Mouse (Mus musculus) fibroblast of lung, adult 2 months (primary cell): ENCODE data around the gene Hs3st5.
"Not testable (repeated sequence)": the region's sequence is repeated elsewhere in the genome, so short reads cannot be mapped to it uniquely, and the experiment has no call there.

Experiments used
- DNase-seq: peaks from one replicate; pipeline ENCODE4 v3.0.0-alpha.2; 2011; ENCODE audit warnings: low read depth

Hs3st5 gene

DNA sequence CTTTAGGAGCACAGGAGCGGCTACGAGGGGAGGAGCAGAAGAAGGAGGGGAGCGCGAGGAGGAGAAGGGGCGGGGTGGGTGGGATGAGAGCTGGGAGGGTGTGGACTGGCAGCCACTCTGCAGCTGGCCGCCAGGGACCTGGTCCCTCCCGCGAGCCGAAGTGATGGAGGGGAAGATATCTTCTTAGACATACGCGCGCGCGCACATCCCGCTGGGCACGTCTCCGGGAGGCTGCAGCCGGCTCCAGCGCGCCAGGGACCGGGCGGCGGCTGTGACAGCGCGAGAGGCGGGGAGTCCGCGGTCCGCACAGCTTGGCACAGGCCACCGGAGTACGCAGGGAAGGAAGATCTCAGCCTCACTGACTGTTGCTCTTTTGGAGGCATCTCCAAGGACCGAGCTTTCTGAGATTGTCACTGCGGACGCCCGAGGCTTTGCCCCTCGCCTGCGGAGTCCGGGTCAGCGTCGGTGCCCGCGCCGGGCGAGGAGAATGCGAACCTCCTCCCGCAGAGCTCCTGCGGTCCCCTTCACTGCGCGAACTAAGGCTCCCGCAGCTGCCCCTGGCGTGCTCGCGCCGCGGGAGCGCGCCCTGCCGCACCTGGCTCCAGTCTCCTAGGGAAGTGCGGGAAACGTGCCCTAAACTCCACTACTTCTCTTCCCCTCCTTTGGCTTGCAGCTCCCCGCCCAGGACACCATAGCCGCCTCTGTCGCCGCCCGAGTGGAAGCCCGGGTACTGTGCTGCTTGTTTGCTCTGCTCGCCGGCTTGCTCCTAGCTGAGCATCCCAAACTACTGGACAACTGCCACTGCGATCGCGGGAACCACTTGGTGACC, at the start of gene Hs3st5:
TSS of gene Hs3st5 (plus strand) at position 88 of the 829 bp plus-strand sequence.
- DNase-seq, result no peak

DNA sequence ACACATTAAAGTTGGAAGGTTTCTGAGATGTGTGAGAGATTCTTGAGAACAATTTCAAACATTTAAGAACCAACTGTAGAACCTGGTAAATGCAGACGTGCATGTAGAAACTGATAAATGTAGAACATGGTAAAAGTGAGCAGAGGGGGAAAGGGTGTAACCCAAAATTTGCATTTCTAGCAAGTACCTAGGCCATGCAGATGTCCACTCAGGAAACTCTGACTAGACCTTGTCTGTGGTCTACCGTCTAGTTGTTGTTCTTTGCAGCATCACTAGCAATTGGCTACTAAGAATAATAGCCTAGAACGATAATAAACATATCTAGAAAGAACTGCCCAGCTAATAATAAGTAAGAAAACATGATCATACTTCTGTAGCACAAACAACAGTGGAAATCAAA, 38.0 kb upstream of the Hs3st5 start:
- DNase-seq, result no peak

DNA sequence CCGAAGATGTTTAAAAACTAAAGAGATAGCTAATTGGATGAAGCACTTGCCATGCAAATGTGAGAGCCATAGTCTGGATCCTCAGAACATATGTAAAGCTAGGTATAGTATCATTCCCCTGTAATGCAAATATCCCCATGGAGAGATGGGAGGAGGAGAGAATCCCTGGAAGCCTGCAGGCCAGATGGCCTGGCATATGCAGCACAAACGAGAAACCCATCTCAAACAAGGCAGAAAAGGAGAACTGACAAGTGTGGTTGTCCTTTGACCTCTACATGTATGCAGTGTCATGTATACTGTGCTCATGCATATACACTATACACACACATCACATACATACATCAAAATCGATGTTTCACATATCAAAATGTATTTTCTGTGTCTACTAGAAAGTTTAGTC, 35.5 kb upstream of the Hs3st5 start:
- DNase-seq, result no peak

DNA sequence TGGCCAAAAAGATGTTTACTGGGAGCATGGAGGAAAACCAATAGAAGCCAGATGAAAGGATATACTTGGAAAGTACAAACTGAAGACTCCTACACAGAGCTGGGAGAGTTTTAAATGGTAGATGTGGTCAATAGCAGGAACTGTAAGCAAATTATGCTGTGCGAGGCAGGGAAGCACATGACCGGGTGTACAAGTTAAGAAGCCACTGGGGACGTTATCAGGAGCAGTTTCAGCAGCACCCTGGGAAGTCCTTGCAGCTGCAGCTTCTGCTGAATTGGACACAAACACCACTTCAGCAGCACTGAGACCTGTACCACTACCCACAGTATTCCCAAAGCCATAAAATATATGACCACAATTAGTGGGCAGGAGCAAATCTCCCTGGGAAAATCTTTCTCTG, 31.8 kb upstream of the Hs3st5 start:
- no peak for DNase-seq

DNA sequence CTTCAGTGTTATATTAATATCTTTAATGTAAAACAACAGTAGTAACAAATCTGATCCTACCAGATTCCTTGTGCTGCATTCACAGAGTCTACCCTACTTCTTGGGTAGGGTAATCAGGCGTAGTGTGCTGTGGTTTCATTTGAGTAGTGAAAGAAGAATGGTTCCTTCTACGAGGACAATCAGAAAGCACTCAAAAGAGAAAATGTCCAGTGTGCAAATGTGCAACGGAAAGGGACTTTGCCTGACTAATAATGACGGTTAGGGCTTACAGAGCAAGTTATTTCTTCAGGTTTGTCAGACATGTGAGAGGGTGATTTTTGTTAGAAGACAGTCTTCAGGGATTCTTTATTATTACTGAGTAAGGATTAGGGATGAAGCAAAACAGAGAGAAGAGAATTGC, 29.1 kb upstream of the Hs3st5 start:
- no peak for DNase-seq

DNA sequence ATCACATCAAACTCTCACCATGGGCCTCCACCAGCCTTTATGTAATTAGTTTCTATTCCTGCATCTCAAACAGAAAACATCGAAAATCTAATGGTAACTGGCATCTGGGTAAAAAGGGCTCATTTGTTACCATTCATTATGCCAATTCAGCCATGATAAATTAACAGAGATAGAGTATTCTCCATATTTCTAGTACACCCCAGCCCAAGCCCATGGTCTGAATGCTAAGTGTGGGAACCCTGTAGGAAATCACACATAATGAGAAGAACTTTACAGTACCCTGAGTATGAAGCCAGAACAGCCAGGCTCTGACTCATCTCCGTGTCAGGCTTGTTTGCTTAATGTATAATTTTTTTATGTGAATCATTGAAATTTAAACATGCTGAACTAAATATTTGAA, 23.3 kb upstream of the Hs3st5 start:
- no peak for DNase-seq

DNA sequence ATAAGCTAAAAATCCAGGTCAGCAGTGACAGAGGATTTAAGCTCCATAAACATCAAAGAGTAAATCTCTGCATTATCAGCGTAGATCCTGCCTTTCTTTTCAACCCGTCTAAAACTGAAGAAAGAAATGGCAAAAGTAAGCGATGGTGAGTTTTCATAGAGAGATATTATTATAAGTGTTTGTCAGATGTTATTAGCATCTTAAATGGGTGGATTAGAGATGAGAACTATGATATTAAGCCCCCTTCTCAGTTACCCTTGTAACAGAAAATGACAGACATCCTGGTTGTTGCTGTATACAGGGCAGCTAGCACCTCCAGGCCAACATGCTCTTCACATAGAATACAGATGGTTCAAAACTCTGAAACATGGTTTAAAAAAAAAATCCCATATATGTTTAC, 22.6 kb upstream of the Hs3st5 start:
- DNase-seq, result no peak

DNA sequence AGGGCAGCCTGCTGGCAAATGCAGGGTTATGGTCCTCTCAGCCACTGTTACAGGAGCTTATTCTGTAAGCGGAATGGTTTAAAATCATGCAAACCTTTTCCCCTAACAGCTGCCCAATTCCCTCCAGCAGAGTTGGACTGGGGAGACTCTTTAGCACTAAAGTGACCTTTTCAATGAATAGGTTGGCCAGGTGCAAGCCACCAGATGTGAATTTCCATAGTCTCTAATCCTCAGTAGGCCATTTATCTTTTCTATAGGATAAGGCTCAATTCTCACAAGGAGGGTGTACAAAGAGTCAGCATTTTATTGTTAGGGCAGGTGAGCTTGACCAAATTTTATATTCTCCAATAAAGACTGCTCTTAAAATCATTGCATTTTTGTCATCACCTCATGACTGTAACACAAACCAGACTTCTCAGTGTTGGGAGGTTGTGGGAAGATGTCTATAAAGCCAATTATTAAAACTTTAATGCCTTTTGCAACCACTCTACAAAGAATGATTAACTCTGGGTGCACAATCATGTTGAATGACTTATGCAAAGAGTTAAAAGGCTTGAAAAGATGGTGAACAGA, 21.8 kb upstream of the Hs3st5 start:
- DNase-seq, result no peak

DNA sequence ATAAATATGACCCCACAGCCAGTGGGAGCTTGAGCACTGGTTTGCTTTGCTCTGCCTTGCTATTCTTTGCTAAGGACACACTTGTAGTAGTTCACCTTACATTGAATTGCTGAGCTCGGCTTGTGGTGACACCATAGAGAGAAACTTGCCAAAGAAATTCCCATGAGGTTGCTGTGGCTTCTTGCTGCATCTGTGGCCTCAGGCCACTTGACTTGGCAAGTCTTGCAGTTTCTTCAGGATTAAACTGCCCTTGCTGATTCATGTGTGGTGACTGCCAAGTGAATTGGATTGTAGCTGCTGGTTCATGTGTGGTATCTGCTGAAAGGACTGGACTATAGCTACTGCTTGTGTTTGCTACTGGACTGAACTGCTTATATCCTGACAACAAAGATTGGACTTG, 13.0 kb upstream of the Hs3st5 start:
- DNase-seq, result no peak

DNA sequence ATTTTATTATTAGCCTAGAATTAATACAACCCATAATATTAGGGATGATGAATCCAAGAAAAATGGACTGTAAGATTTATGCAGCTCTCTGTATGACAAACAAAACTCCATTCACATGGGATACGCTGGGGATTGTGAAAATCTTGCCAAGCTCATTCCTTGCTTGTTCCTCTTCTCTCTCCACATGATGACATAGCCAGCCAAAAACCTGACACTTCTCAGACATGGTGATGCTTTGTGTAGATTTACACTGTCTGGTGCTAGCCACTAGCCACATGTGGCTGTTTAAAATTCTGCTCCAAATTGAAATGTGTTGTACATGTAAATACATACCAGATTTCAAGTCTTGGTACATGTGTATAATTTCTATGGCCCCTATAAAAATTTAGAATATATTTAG, 6.9 kb upstream of the Hs3st5 start:
- DNase-seq, result no peak

DNA sequence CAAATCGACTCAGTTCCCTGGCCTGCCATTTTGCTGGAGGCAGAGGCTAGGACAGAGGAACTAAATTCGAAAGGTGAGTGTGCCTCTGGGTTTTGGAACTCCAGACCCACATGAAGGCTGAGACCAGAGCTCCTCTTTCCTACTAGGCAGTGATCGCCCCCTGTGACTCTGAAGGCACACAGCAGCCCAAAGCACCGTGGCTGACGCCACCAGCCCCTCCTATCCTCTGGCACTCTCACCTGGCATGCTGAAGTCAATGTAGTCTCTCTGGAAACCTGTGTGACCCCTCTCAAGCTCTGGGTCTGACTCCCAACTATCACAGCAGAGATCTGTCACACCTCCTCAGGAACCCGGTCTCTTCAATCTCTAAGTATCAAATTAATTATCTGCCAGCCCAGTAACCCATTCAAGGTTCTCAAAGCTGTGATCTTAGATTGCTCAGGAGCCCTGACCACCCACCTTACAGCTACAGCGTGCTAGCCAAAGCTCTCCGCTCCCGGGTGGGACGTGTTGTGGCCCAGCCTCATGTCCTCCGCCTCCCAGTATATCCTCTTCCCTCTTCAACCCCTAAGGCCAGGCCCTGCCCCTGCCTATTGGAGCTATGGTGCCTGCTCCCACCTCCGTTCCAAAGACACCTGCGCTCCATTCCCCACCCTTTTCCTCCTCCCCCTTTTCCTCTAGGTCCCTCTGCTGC, 434 bp upstream of the Hs3st5 start:
- DNase-seq, result no peak

DNA sequence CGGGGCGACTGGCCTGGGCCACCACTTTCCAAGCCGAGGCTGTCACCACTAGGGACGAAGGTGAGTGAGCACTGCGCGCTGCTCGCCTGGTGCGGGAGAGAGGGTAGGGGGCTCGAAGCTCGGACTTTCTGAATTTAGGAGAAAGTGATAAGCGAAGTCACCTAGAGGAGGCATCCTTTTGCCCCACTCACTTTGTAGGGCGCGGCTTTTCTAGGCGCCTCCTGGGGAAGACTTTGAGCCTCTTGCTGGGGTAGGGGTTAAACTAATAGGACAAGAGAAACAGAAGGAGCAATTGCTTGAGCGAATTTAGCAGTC, 899 bp downstream of the Hs3st5 start:
- DNase-seq, result no peak

DNA sequence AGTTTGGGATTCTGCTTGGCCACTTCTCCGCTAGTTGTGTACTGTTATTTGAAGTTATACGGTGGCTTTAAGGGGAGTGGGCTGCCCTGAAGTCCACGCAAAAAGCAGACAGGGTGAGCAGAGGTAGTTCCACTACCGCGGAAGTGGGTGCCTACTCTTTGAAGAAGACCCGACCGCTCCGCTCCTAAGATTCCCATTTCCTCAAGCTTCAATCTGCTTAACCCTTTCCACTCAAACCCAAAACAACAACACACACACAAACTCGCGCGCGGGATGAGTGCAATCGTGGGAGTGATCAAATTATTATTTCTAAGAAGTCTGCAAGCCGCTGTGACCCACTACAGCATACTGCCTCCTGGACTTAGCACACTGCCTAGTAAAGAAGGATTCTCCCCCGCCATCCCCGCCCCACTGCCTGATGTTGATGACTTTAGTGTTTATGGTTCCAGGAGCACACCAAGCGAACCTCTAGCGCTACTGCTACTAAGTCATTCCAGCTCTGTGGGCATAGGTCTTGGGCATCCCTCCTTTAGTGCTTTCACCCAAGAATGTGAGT, 1.5 kb downstream of the Hs3st5 start:
- no peak for DNase-seq

DNA sequence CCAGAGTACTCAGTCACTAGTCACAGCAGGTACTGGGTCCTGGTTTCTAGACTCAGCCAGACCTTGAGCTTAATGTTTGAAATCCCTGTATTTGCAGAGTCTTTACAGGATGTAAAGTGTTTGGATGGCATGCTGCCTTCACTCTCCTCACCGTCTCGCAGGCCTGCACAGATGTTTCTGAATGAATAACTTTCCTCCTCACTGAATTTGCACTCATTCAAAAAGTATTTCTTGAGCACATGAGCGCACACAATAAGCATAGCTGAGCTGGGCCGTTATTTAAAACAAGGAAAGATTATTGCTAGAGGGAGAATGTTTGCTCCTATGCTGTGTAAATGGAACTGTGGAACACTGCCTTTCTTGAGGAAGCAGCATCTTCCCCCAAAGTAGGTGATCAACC, 2.9 kb downstream of the Hs3st5 start:
- DNase-seq, result no peak

DNA sequence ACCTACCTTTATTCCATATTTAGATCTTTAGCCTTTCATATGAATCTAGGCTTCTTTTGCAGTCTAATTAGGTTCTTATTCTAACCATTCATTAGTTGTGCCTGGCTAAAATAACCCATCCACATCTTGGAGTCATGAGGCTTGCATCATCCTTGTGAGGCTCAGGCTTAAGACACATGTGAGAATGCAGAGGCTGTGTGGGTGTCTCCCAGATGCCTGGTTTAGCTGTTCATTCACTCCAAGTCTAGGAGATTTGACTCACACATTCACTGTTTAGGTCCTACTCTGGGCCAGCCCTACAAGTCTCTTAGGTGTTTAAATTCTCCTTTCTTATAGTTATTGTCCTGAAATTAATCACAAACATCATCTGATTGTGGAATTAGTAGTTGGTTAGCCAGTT, 17.3 kb downstream of the Hs3st5 start:
- no peak for DNase-seq

DNA sequence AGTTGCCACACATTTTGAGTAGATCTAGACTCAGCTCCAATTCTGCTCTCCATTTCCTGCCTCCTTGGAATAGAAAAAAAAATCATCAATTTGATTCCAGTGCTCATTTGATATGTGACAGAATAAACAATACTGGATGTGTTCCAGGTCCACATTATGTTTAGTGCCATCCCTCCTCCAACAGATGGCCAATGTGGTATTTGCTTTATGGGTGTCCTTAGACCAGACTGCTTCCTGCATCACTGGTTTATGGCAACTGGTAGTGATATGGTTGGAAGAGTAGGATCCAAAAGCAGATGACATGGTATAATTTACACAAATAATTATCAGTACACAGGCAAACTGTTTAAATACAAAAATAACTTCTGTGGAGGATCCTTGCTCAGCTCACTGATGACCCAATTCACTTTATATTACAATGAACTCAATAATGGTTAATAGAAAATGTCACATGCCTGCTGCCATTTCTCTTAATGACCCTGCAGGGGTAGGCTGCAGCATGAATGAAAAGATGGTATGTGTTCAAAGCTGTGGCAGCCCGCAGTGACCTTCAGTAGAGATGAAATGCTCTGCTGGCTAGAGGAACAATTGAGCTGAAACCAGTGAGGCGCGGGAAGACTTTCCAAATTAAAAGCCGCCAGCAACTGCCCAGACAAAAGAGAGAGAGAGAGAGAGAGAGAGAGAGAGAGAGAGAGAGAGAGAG, 27.2 kb downstream of the Hs3st5 start:
- DNase-seq, result no peak

DNA sequence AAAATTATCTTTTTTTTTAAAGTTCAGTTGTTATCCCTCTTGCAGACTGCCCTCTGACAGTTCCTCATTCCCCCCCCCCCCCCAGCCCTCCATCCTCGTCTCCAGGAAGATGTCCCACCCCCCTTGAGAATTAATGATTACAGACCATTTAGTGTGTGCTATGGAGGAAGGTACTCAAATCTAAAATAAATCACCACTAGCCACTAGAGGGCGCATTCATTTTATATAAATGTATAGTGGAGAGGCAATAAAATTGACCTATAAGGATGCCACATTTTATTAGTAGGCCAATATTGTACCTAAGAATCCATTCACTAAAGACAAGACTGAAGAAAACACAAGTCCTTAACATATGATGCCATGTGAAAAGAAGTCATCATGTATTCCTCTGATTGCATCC, 40.0 kb downstream of the Hs3st5 start:
- DNase-seq, result no peak

DNA sequence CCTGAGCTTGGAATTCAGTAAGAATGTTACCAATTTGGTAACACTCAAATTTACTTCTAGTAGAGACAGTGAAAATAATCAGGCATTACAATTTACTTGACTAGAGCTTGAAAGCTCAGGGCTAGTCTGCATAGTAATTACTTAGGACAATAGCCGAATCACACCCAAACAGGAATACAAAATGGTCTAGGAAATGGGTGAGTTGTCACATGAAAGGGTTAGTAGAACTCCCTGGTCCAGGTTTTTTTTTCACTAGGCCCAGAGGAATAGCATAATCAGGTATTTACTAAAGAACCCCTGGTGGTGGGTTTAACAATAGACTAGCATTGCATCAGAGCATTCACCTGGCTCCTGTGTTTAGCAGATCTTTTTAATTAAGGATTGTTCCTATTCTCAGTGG, 41.1 kb downstream of the Hs3st5 start:
- DNase-seq, result not testable (repeated sequence)

DNA sequence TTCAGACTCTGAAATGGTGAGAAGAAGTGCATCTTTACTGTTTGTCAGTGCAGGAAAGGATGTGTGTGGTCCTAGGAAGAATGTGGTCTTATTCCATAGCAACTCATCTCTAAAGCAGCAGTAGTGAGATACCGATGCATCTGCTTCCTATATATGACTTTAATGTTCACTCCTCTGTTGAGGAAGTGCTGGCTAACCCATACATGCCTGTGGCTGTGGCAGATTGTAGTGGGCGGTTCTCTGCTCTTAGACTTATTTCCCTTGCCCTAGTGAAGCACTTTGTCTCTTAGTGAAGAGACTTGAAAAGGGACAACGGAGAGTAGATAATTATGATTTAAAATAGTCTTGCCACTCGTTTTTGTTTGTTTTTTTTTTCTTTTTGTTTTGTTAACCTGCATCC, 47.4 kb downstream of the Hs3st5 start:
- no peak for DNase-seq

DNA sequence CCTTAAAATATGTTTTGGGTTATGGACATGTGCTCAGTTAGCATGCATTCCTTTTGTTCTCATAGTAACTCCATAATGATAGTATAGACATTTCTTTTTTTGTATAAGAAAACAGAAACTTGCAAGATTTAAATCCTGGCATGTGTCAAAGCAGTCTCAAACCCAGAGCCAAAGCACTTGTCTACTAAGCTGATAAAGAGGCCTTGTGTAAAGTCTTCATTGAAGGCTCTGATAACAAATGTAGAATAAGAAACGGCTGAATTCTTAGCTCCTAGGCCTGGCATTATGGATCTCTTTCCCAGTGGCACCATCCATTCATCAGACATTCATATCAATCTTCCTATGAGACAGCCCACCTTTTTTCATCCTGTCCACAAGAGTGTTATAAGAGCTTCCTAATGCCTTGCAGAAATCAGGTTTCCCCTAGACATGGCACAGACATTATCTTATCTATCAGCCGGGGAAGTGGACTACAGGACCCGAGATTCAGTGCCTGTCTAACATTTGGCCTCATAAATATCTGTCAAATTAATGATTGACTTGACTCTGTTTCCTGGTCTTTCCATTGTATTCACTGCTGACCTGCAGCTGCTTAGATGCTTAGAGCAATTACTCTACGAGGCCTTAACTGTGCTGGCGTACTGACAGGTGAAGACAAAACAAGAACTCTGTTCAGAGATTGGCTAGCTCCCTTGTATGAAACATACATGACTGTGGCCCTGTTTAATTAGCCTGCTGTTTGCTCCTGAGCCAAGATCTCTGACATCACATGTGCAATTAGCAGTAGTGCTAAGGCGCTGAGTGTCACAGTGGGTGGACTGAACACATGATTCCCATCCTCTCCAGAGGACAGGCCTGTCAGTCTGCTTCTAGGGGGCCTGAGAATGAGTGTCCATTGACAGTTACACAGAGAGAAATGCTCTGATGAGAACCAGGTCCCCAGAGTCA, 48.6 kb downstream of the Hs3st5 start:
- no peak for DNase-seq

DNA sequence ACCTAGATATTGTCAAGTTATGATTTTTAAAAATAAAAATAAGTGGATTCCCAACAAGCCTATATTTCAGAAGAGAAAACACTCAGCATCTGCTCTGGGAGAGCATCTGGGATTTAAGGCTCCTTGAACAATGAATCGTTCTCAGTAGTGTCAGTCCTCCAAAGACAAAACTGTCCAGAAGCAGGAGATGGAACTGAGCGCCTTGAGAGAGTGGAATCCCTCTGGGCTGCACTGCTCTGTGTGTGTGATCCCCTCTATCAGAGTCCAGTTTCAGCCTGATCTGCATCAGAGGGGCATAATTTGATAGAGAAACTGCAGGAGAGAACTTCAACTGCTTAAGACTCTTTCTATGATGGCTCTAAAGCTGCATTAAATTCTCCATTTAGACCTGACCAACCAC, 49.5 kb downstream of the Hs3st5 start:
- DNase-seq, result no peak

DNA sequence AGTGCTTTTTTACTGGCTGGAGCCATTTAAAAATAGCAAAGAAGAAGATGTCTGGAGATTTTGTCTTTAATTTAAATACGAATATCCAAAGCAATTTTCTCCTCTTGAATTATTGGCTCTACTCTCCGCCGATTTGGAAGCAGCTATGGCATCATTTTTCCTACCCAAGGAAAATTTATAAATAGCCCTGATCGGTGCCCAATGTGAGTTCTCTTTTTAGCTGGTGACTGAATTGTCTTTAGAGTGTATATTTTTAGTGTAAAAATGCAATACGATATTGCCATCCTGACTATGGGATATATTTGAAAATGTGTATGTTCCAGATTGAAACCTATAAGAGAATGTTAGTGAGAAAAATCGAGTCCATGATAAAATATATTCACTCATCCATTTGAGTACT, 51.1 kb downstream of the Hs3st5 start:
- no peak for DNase-seq
